Mouse (Mus musculus) mouse trophoblast stem cell (cell line): ENCODE results near the gene Ccdc71.

Source experiments
- in situ Hi-C, 2 experiments: fragments of 300-500 bp; cut with MseI, MboI; formaldehyde crosslinking; loops; 2 replicates in 1 of 2; 3 replicates in 1 of 2; pipeline ENCODE4 v1.15.1; 2025

The Ccdc71 gene

GRCm38 (mm10) chr9:108460319-108461178 is at the start of gene Ccdc71:
TSS of gene Ccdc71 (plus strand) at chr9:108460527.
- in situ Hi-C loops, result no loop called here

- in situ Hi-C loops, result no loop called here
Observed at GRCm38 (mm10) chr9:108411381-108411942, 48.9 kb upstream of the Ccdc71 start.

GRCm38 (mm10) chr9:108412221-108412620 is 48.1 kb upstream of the Ccdc71 start:
- in situ Hi-C loops, result no loop called here

- in situ Hi-C loops, result no loop called here
Observed at GRCm38 (mm10) chr9:108428384-108428783, 31.9 kb upstream of the Ccdc71 start, which contains the start of gene Ccdc36. TSS of gene Ccdc36 (minus strand) at chr9:108428484.

- in situ Hi-C loops, result no loop called here
Observed at GRCm38 (mm10) chr9:108431431-108432067, 28.8 kb upstream of the Ccdc71 start.

- in situ Hi-C loops, result no loop called here
Observed at GRCm38 (mm10) chr9:108436182-108436581, 24.1 kb upstream of the Ccdc71 start, which contains the start of gene BC048562. TSS of gene BC048562 (plus strand) at chr9:108436482.

- in situ Hi-C loops, result no loop called here
Observed at GRCm38 (mm10) chr9:108439176-108439575, 21.2 kb upstream of the Ccdc71 start.

GRCm38 (mm10) chr9:108440485-108440884 is 19.8 kb upstream of the Ccdc71 start:
- in situ Hi-C loops, result no loop called here

- in situ Hi-C loops, result no loop called here
Observed at GRCm38 (mm10) chr9:108441236-108441919, 18.9 kb upstream of the Ccdc71 start.

GRCm38 (mm10) chr9:108445125-108445524 is 15.2 kb upstream of the Ccdc71 start:
- in situ Hi-C loops, result no loop called here

- in situ Hi-C loops, result no loop called here
Observed at GRCm38 (mm10) chr9:108449860-108450259, 10.5 kb upstream of the Ccdc71 start.

GRCm38 (mm10) chr9:108450292-108451169 is 9.8 kb upstream of the Ccdc71 start:
- in situ Hi-C loops, result no loop called here

GRCm38 (mm10) chr9:108451170-108451493 is 9.2 kb upstream of the Ccdc71 start:
- in situ Hi-C loops, result no loop called here

GRCm38 (mm10) chr9:108451519-108452160 is 8.7 kb upstream of the Ccdc71 start:
- in situ Hi-C loops, result no loop called here

- in situ Hi-C loops, result no loop called here
Observed at GRCm38 (mm10) chr9:108452291-108452906, 7.9 kb upstream of the Ccdc71 start.

GRCm38 (mm10) chr9:108452911-108453310 is 7.4 kb upstream of the Ccdc71 start:
- in situ Hi-C loops, result no loop called here

- in situ Hi-C loops, result no loop called here
Observed at GRCm38 (mm10) chr9:108453458-108453857, 6.9 kb upstream of the Ccdc71 start.

- in situ Hi-C loops, result no loop called here
Observed at GRCm38 (mm10) chr9:108454429-108454828, 5.9 kb upstream of the Ccdc71 start.

GRCm38 (mm10) chr9:108455747-108456571 is 4.4 kb upstream of the Ccdc71 start:
- in situ Hi-C loops, result no loop called here
